Mouse (Mus musculus): ENCODE results near the gene Il10rb. TPM values are rescaled to one million over a fixed set of nuclear protein-coding genes. Genes with fewer than 3 reads are reported as not detected.

Gene Il10rb
- polyA plus RNA-seq, 1 experiment from 2014 or later, result 9.3 TPM

GRCm38 (mm10) chr16:91448088-91448487 is 42.1 kb downstream of the Il10rb start:
- H3K4me1 ChIP-seq (ENCODE audit: control insufficient read depth, insufficient read depth, low read length), result no peaks in the 10 kb centered on the region
- 92% methylated on average over 5 of the region's 5 CpGs for WGBS
- H3K4me2 ChIP-seq (ENCODE audit: low read length), result no peak overlapping the region
- no peaks in the 10 kb centered on the region for H3K27me3 ChIP-seq (ENCODE audit: control insufficient read depth, insufficient read depth, low read length)
- H3K9me3 ChIP-seq (ENCODE audit: control insufficient read depth, low read length), result no peaks in the 10 kb centered on the region
- no peak overlapping the region for H3K27ac ChIP-seq (replicated peaks; ENCODE audit: low read depth, low read length)
- H3K9ac ChIP-seq (replicated peaks; ENCODE audit: low read length), result no peak overlapping the region
- H3K36me3 ChIP-seq (ENCODE audit: control insufficient read depth, insufficient read depth, low read length), result no peaks in the 10 kb centered on the region
- ATAC-seq (ENCODE audit: low FRiP score, low TSS enrichment) (no peak), DNase-seq (no peak)
- H3K4me3 ChIP-seq (replicated peaks; ENCODE audit: low read depth, low read length), result no peak overlapping the region

GRCm38 (mm10) chr16:91448895-91449294 is 42.9 kb downstream of the Il10rb start:
- 84% methylated on average over 7 of the region's 7 CpGs for WGBS
- Histone ChIP-seq H3K4me1 (ENCODE audit: control insufficient read depth, insufficient read depth, low read length) (no peaks in the 10 kb centered on the region), H3K27ac (replicated peaks; ENCODE audit: low read depth, low read length) (no peak overlapping the region), H3K4me2 (ENCODE audit: low read length) (no peak overlapping the region), H3K9ac (replicated peaks; ENCODE audit: low read length) (no peak overlapping the region), H3K36me3 (ENCODE audit: control insufficient read depth, insufficient read depth, low read length) (no peaks in the 10 kb centered on the region), H3K4me3 (replicated peaks; ENCODE audit: low read depth, low read length) (no peak overlapping the region), H3K9me3 (ENCODE audit: control insufficient read depth, low read length) (no peaks in the 10 kb centered on the region), H3K27me3 (ENCODE audit: control insufficient read depth, insufficient read depth, low read length) (no peaks in the 10 kb centered on the region)
- no peak for DNase-seq
- no peak for ATAC-seq (ENCODE audit: low FRiP score, low TSS enrichment)

GRCm38 (mm10) chr16:91450137-91451064 is 44.4 kb downstream of the Il10rb start:
- no peaks in the 10 kb centered on the region for H3K36me3 ChIP-seq (ENCODE audit: control insufficient read depth, insufficient read depth, low read length)
- H3K4me1 ChIP-seq (ENCODE audit: control insufficient read depth, insufficient read depth, low read length), result no peaks in the 10 kb centered on the region
- DNase-seq (no peak), ATAC-seq (ENCODE audit: low FRiP score, low TSS enrichment) (no peak)
- H3K9me3 ChIP-seq (ENCODE audit: control insufficient read depth, low read length), result no peaks in the 10 kb centered on the region
- no peaks in the 10 kb centered on the region for H3K27me3 ChIP-seq (ENCODE audit: control insufficient read depth, insufficient read depth, low read length)
- WGBS, result 83% methylated on average over 12 of the region's 12 CpGs
- no peak overlapping the region for H3K27ac ChIP-seq (replicated peaks; ENCODE audit: low read depth, low read length)
- no peak overlapping the region for H3K9ac ChIP-seq (replicated peaks; ENCODE audit: low read length)
- H3K4me2 ChIP-seq (ENCODE audit: low read length), result no peak overlapping the region
- H3K4me3 ChIP-seq (replicated peaks; ENCODE audit: low read depth, low read length), result no peak overlapping the region

GRCm38 (mm10) chr16:91451949-91452348 is 46.0 kb downstream of the Il10rb start:
- H3K9me3 ChIP-seq (ENCODE audit: control insufficient read depth, low read length), result no peaks in the 10 kb centered on the region
- DNase-seq (no peak), ATAC-seq (ENCODE audit: low FRiP score, low TSS enrichment) (no peak)

GRCm38 (mm10) chr16:91452363-91452896 is 46.5 kb downstream of the Il10rb start:
- ATAC-seq (ENCODE audit: low FRiP score, low TSS enrichment) (no peak), DNase-seq (no peak)
- H3K9me3 ChIP-seq (ENCODE audit: control insufficient read depth, low read length), result no peaks in the 10 kb centered on the region
- 84% methylated on average over 6 of the region's 6 CpGs for WGBS
- no peak overlapping the region for H3K4me3 ChIP-seq (replicated peaks; ENCODE audit: low read depth, low read length)
- no peak overlapping the region for H3K9ac ChIP-seq (replicated peaks; ENCODE audit: low read length)
- H3K36me3 ChIP-seq (ENCODE audit: control insufficient read depth, insufficient read depth, low read length), result no peaks in the 10 kb centered on the region
- H3K4me1 ChIP-seq (ENCODE audit: control insufficient read depth, insufficient read depth, low read length), result no peaks in the 10 kb centered on the region
- H3K4me2 ChIP-seq (ENCODE audit: low read length), result no peak overlapping the region
- no peaks in the 10 kb centered on the region for H3K27me3 ChIP-seq (ENCODE audit: control insufficient read depth, insufficient read depth, low read length)
- H3K27ac ChIP-seq (replicated peaks; ENCODE audit: low read depth, low read length), result no peak overlapping the region

More at GRCm38 (mm10) chr16:91451949-91452348, 46.0 kb downstream of the Il10rb start:
- Histone ChIP-seq H3K36me3 (ENCODE audit: control insufficient read depth, insufficient read depth, low read length) (no peaks in the 10 kb centered on the region), H3K4me3 (replicated peaks; ENCODE audit: low read depth, low read length) (no peak overlapping the region), H3K27ac (replicated peaks; ENCODE audit: low read depth, low read length) (no peak overlapping the region), H3K4me1 (ENCODE audit: control insufficient read depth, insufficient read depth, low read length) (no peaks in the 10 kb centered on the region), H3K9ac (replicated peaks; ENCODE audit: low read length) (no peak overlapping the region), H3K27me3 (ENCODE audit: control insufficient read depth, insufficient read depth, low read length) (no peaks in the 10 kb centered on the region), H3K4me2 (ENCODE audit: low read length) (no peak overlapping the region)
- 82% methylated on average over 2 of the region's 2 CpGs for WGBS

GRCm38 (mm10) chr16:91455868-91456267 is 49.9 kb downstream of the Il10rb start:
- H3K27ac ChIP-seq (replicated peaks; ENCODE audit: low read depth, low read length), result no peak overlapping the region
- no peak overlapping the region for H3K4me3 ChIP-seq (replicated peaks; ENCODE audit: low read depth, low read length)
- no peak for DNase-seq
- no peaks in the 10 kb centered on the region for H3K4me1 ChIP-seq (ENCODE audit: control insufficient read depth, insufficient read depth, low read length)
- WGBS, result 69% methylated on average over 4 of the region's 4 CpGs
- ATAC-seq (ENCODE audit: low FRiP score, low TSS enrichment), result no peak
- no peaks in the 10 kb centered on the region for H3K27me3 ChIP-seq (ENCODE audit: control insufficient read depth, insufficient read depth, low read length)
- H3K4me2 ChIP-seq (ENCODE audit: low read length), result no peak overlapping the region
- H3K36me3 ChIP-seq (ENCODE audit: control insufficient read depth, insufficient read depth, low read length), result no peaks in the 10 kb centered on the region
- H3K9me3 ChIP-seq (ENCODE audit: control insufficient read depth, low read length), result no peaks in the 10 kb centered on the region
- no peak overlapping the region for H3K9ac ChIP-seq (replicated peaks; ENCODE audit: low read length)

- ATAC-seq (ENCODE audit: low FRiP score, low TSS enrichment), result no peak
- Histone ChIP-seq H3K27me3 (ENCODE audit: control insufficient read depth, insufficient read depth, low read length) (no peaks in the 10 kb centered on the region), H3K36me3 (ENCODE audit: control insufficient read depth, insufficient read depth, low read length) (no peaks in the 10 kb centered on the region), H3K4me3 (replicated peaks; ENCODE audit: low read depth, low read length) (no peak overlapping the region), H3K4me2 (ENCODE audit: low read length) (no peak overlapping the region), H3K4me1 (ENCODE audit: control insufficient read depth, insufficient read depth, low read length) (no peaks in the 10 kb centered on the region), H3K27ac (replicated peaks; ENCODE audit: low read depth, low read length) (no peak overlapping the region), H3K9ac (replicated peaks; ENCODE audit: low read length) (no peak overlapping the region), H3K9me3 (ENCODE audit: control insufficient read depth, low read length) (no peaks in the 10 kb centered on the region)
- DNase-seq, result no peak
- WGBS, result 81% methylated on average over 21 of the region's 21 CpGs
Measured at GRCm38 (mm10) chr16:91458301-91458746, 52.4 kb downstream of the Il10rb start.

GRCm38 (mm10) chr16:91458976-91459375 is 53.0 kb downstream of the Il10rb start:
- Histone ChIP-seq H3K4me1 (ENCODE audit: control insufficient read depth, insufficient read depth, low read length) (peaks cover 4% of the 10 kb centered on the region; the same call in 1 of the 2 replicates), H3K9me3 (ENCODE audit: control insufficient read depth, low read length) (no peaks in the 10 kb centered on the region), H3K4me2 (ENCODE audit: low read length) (no peak overlapping the region), H3K4me3 (replicated peaks; ENCODE audit: low read depth, low read length) (no peak overlapping the region), H3K9ac (replicated peaks; ENCODE audit: low read length) (no peak overlapping the region), H3K36me3 (ENCODE audit: control insufficient read depth, insufficient read depth, low read length) (no peaks in the 10 kb centered on the region), H3K27me3 (ENCODE audit: control insufficient read depth, insufficient read depth, low read length) (no peaks in the 10 kb centered on the region), H3K27ac (replicated peaks; ENCODE audit: low read depth, low read length) (no peak overlapping the region)
- peak; percentile 64 for DNase-seq
- WGBS, result 29% methylated on average over 5 of the region's 5 CpGs
- ATAC-seq (ENCODE audit: low FRiP score, low TSS enrichment), result no peak

- no peak overlapping the region for H3K4me2 ChIP-seq (ENCODE audit: low read length)
- ATAC-seq (ENCODE audit: low FRiP score, low TSS enrichment) (no peak), DNase-seq (no peak)
- no peaks in the 10 kb centered on the region for H3K36me3 ChIP-seq (ENCODE audit: control insufficient read depth, insufficient read depth, low read length)
- no peak overlapping the region for H3K27ac ChIP-seq (replicated peaks; ENCODE audit: low read depth, low read length)
- no peaks in the 10 kb centered on the region for H3K27me3 ChIP-seq (ENCODE audit: control insufficient read depth, insufficient read depth, low read length)
- H3K4me3 ChIP-seq (replicated peaks; ENCODE audit: low read depth, low read length), result no peak overlapping the region
- peaks cover 7% of the 10 kb centered on the region; the same call in 1 of the 2 replicates for H3K4me1 ChIP-seq (ENCODE audit: control insufficient read depth, insufficient read depth, low read length)
- H3K9ac ChIP-seq (replicated peaks; ENCODE audit: low read length), result no peak overlapping the region
- H3K9me3 ChIP-seq (ENCODE audit: control insufficient read depth, low read length), result no peaks in the 10 kb centered on the region
- WGBS, result 88% methylated on average over 3 of the region's 3 CpGs
Measured at GRCm38 (mm10) chr16:91459396-91459795, 53.4 kb downstream of the Il10rb start.

All from midbrain, embryonic 14.5 days (tissue).